Mouse (Mus musculus) stomach, embryonic 15.5 days (tissue): ENCODE data around the gene Cyren. TPM values are rescaled to one million over a fixed set of nuclear protein-coding genes. Genes with fewer than 3 reads are reported as not detected.
A peak's percentile ranks its signal among the peaks of the same experiment; 100 is the strongest.

Source experiments
- ATAC-seq: fragments of 200-750 bp; cut with Nextera tagmentation; 2 replicates; pipeline ENCODE4 v1.8.0; 2017; ENCODE audit warnings: low read depth, moderate number of reproducible peaks, moderate TSS enrichment; ENCODE audit not compliant: insufficient read depth, low FRiP score
- H3K27ac ChIP-seq: fragments of 300-500 bp; sonication (generic); 2 replicates; pipeline ENCODE4 v1.5.1; 2015; ENCODE audit warnings: mild to moderate bottlenecking, inconsistent platforms
- H3K27me3 ChIP-seq: fragments of 300-500 bp; sonication (generic); replicated peaks from 2 replicates; pipeline ENCODE4 v1.6.1; 2015; ENCODE audit warnings: inconsistent platforms
- H3K36me3 ChIP-seq: fragments of 300-500 bp; sonication (generic); 2 replicates; pipeline ENCODE4 v1.6.1; 2015; ENCODE audit warnings: inconsistent platforms
- H3K4me1 ChIP-seq: fragments of 300-500 bp; sonication (generic); 2 replicates; pipeline ENCODE4 v1.6.1; 2015; ENCODE audit warnings: inconsistent platforms
- H3K4me2 ChIP-seq: fragments of 300-500 bp; sonication (generic); 2 replicates; pipeline ENCODE4 v1.6.1; 2015; ENCODE audit warnings: mild to moderate bottlenecking, inconsistent platforms
- H3K4me3 ChIP-seq: fragments of 300-500 bp; sonication (generic); replicated peaks from 2 replicates; pipeline ENCODE4 v1.5.1; 2015; ENCODE audit warnings: inconsistent platforms
- H3K9ac ChIP-seq: fragments of 300-500 bp; sonication (generic); 2 replicates; pipeline ENCODE4 v1.6.1; 2015; ENCODE audit warnings: inconsistent platforms
- H3K9me3 ChIP-seq: fragments of 300-500 bp; sonication (generic); 2 replicates; pipeline ENCODE4 v1.6.1; 2016; ENCODE audit warnings: inconsistent platforms
- WGBS: fragments of 180-500 bp; shearing (Covaris S2); methylation state at CpG from one replicate; pipeline ENCODE4 v1.1.7; 2015; 5-methylcytosine and 5-hydroxymethylcytosine counted together
- polyA plus RNA-seq: library from polyadenylated mRNA; unstranded; fragments of >200 nt; fragmentation: Nextera tagmentation; extraction: Ambion mirVana; gene quantifications from 2 replicates; pipeline ENCODE4 v1.2.1, GENCODE M21; 2015

Gene Cyren
- 12.5 and 12.6 TPM in 2 replicates for polyA plus RNA-seq

- Histone ChIP-seq H3K36me3 (0 out of 2 replicates have a peak, but pooled peaks cover 6% of the 10 kb centered on the region), H3K4me1 (peaks cover 19% of the 10 kb centered on the region), H3K9me3 (no peaks in the 10 kb centered on the region), H3K4me2 (peak within 1 kb of the TSS; percentile 57), H3K9ac (peak within 1 kb of the TSS; percentile 76), H3K27me3 (no peaks in the 10 kb centered on the region), H3K27ac (peak within 1 kb of the TSS; percentile 91), H3K4me3 (peak within 1 kb of the TSS; percentile 68)
- peak; percentile 92 for ATAC-seq
- under 1% methylated on average over 56 of the region's 56 CpGs for WGBS
Measured at GRCm38 (mm10) chr6:34877509-34878321, at the start of gene Cyren. Gene Cyren, minus strand, starts transcription at chr6:34878060.

DNA sequence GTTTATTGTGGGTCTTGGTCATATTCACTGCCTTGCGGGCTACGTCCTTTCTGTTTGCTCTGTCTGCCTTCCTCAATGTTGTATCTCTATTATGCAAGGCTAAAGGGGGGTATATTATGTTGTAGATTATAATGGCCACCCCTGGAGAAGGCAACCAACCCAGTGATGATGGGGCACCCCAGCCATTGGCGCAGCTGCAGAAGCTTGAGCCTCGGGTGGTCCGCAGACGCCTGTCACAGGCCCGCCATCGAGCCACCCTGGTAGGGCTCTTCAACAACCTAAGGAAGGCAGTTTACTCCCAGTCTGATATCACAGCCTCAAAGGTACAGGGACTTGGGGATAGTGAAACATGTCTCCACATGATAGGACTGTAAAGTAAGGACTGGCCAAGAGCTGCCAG lies 49.7 kb upstream of the Cyren start:
- no peak for ATAC-seq
- H3K36me3 ChIP-seq = no peaks in the 10 kb centered on the region
- H3K4me1 ChIP-seq = no peaks in the 10 kb centered on the region
- H3K27ac ChIP-seq = no peak overlapping the region
- H3K9me3 ChIP-seq = no peaks in the 10 kb centered on the region
- WGBS = 95% methylated on average over 8 of the region's 8 CpGs
- no peak overlapping the region for H3K4me2 ChIP-seq
- no peaks in the 10 kb centered on the region for H3K27me3 ChIP-seq
- H3K9ac ChIP-seq = no peak overlapping the region
- no peak overlapping the region for H3K4me3 ChIP-seq

DNA sequence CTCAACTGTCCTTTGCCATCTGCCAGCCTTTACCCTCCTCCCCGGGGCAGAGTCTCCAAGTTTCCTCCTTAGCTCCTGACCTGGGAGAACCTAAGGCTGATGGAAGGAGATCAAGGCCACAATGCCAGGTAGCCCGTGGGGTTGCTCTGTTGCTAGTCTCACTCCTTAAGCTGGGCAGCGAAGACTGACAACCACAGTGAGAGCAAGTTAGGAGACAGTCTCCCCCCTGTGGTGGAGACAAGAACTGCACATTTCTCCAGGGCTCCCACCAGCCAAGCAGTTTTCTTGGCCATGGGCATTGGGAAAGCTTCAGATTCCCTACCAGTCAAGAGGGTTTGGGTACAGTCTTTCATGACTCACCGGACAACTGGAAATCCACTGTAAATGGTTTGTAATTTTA lies 49.3 kb upstream of the Cyren start:
- WGBS = 51% methylated on average over 4 of the region's 4 CpGs
- H3K4me1 ChIP-seq = no peaks in the 10 kb centered on the region
- H3K9me3 ChIP-seq = no peaks in the 10 kb centered on the region
- no peak overlapping the region for H3K27ac ChIP-seq
- H3K4me2 ChIP-seq = no peak overlapping the region
- no peaks in the 10 kb centered on the region for H3K36me3 ChIP-seq
- no peak overlapping the region for H3K4me3 ChIP-seq
- H3K27me3 ChIP-seq = no peaks in the 10 kb centered on the region
- H3K9ac ChIP-seq = no peak overlapping the region
- no peak for ATAC-seq

- Histone ChIP-seq H3K27ac (no peak overlapping the region), H3K4me1 (no peaks in the 10 kb centered on the region), H3K9ac (no peak overlapping the region), H3K36me3 (no peaks in the 10 kb centered on the region), H3K27me3 (no peaks in the 10 kb centered on the region), H3K4me2 (no peak overlapping the region), H3K4me3 (no peak overlapping the region), H3K9me3 (no peaks in the 10 kb centered on the region)
- 57% methylated on average over 14 of the region's 14 CpGs for WGBS
- 0 out of 2 replicates have a peak, but pooled peaks have one; percentile 58 for ATAC-seq
Measured at GRCm38 (mm10) chr6:34921941-34922340, 44.1 kb upstream of the Cyren start.

DNA sequence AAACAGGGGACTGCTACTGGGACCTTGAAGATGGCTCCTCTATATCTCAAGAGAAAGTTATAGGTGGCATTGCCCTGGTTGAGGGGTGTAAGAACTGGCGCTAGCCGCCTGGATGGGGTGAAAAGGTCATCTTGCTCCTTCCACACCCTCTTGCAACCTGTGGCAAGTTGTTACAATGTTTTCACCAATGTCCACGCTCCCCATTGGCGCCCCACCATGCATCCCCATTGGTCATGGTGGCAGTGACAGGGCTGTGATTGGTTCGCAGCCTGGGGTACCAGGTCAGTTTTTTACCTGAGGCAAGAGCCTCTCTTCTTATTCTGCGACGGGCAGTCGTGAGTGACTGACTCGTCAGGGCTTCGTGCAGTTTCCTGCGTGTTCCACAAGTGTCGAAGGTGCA lies 42.8 kb upstream of the Cyren start:
- Histone ChIP-seq H3K4me2 (no peak overlapping the region), H3K4me1 (no peaks in the 10 kb centered on the region), H3K9me3 (no peaks in the 10 kb centered on the region), H3K27me3 (no peaks in the 10 kb centered on the region), H3K27ac (no peak overlapping the region), H3K9ac (no peak overlapping the region), H3K4me3 (no peak overlapping the region), H3K36me3 (no peaks in the 10 kb centered on the region)
- no peak for ATAC-seq
- 93% methylated on average over 12 of the region's 12 CpGs for WGBS

GRCm38 (mm10) chr6:34919956-34920355 lies 42.1 kb upstream of the Cyren start, which contains the start of gene Stra8:
Gene Stra8, plus strand, starts transcription at chr6:34920163.
- H3K4me2 ChIP-seq = no peak within 1 kb of the TSS
- no peaks in the 10 kb centered on the region for H3K9me3 ChIP-seq
- H3K4me1 ChIP-seq = no peaks in the 10 kb centered on the region
- no peak within 1 kb of the TSS for H3K4me3 ChIP-seq
- H3K27me3 ChIP-seq = no peaks in the 10 kb centered on the region
- no peaks in the 10 kb centered on the region for H3K36me3 ChIP-seq
- WGBS = 40% methylated on average over 10 of the region's 10 CpGs
- H3K27ac ChIP-seq = no peak within 1 kb of the TSS
- H3K9ac ChIP-seq = no peak within 1 kb of the TSS
- ATAC-seq = no peak

GRCm38 (mm10) chr6:34919146-34919545 lies 41.3 kb upstream of the Cyren start:
- no peak overlapping the region for H3K4me3 ChIP-seq
- no peak overlapping the region for H3K4me2 ChIP-seq
- H3K9ac ChIP-seq = no peak overlapping the region
- no peak for ATAC-seq
- H3K36me3 ChIP-seq = no peaks in the 10 kb centered on the region
- H3K27ac ChIP-seq = no peak overlapping the region
- WGBS = 68% methylated on average over 7 of the region's 7 CpGs
- no peaks in the 10 kb centered on the region for H3K9me3 ChIP-seq
- H3K27me3 ChIP-seq = no peaks in the 10 kb centered on the region
- no peaks in the 10 kb centered on the region for H3K4me1 ChIP-seq

- Histone ChIP-seq H3K27ac (no peak overlapping the region), H3K9ac (no peak overlapping the region), H3K4me3 (no peak overlapping the region), H3K36me3 (no peaks in the 10 kb centered on the region), H3K27me3 (no peaks in the 10 kb centered on the region), H3K9me3 (no peaks in the 10 kb centered on the region), H3K4me1 (peaks cover 9% of the 10 kb centered on the region), H3K4me2 (no peak overlapping the region)
- 84% methylated on average over 3 of the region's 3 CpGs for WGBS
- no peak for ATAC-seq
Measured at GRCm38 (mm10) chr6:34914462-34914861, 36.6 kb upstream of the Cyren start.

- no peaks in the 10 kb centered on the region for H3K36me3 ChIP-seq
- no peak overlapping the region for H3K9ac ChIP-seq
- no peak overlapping the region for H3K4me2 ChIP-seq
- no peaks in the 10 kb centered on the region for H3K27me3 ChIP-seq
- ATAC-seq = no peak
- no peaks in the 10 kb centered on the region for H3K9me3 ChIP-seq
- no peak overlapping the region for H3K27ac ChIP-seq
- WGBS = 86% methylated on average over 13 of the region's 13 CpGs
- no peak overlapping the region for H3K4me3 ChIP-seq
- H3K4me1 ChIP-seq = peaks cover 9% of the 10 kb centered on the region
Measured at GRCm38 (mm10) chr6:34913341-34914040, 35.6 kb upstream of the Cyren start.

- no peaks in the 10 kb centered on the region for H3K9me3 ChIP-seq
- peak within 1 kb of the TSS; percentile 82 for H3K4me2 ChIP-seq
- ATAC-seq = peak; percentile 85
- peak within 1 kb of the TSS; percentile 86 for H3K27ac ChIP-seq
- H3K9ac ChIP-seq = peak within 1 kb of the TSS; percentile 56
- peak within 1 kb of the TSS; percentile 85 for H3K4me3 ChIP-seq
- no peaks in the 10 kb centered on the region for H3K27me3 ChIP-seq
- H3K36me3 ChIP-seq = peaks cover 9% of the 10 kb centered on the region; the same call in 1 of the 2 replicates
- WGBS = under 1% methylated on average over 64 of the region's 64 CpGs
- peaks cover 9% of the 10 kb centered on the region for H3K4me1 ChIP-seq
Measured at GRCm38 (mm10) chr6:34910371-34911219, 32.7 kb upstream of the Cyren start, which contains the start of gene Wdr91. Gene Wdr91, minus strand, starts transcription at chr6:34910876.

GRCm38 (mm10) chr6:34909631-34910345 lies 31.9 kb upstream of the Cyren start:
- peak overlapping the region; percentile 86; the same call in 1 of the 2 replicates for H3K27ac ChIP-seq
- peaks cover 14% of the 10 kb centered on the region; the same call in 1 of the 2 replicates for H3K36me3 ChIP-seq
- peak overlapping the region; percentile 85 for H3K4me3 ChIP-seq
- no peaks in the 10 kb centered on the region for H3K9me3 ChIP-seq
- peak overlapping the region; percentile 82 for H3K4me2 ChIP-seq
- H3K9ac ChIP-seq = peak overlapping the region; percentile 56
- 44% methylated on average over 8 of the region's 8 CpGs for WGBS
- ATAC-seq = no peak
- peaks cover 9% of the 10 kb centered on the region for H3K4me1 ChIP-seq
- H3K27me3 ChIP-seq = no peaks in the 10 kb centered on the region
